Mouse (Mus musculus) limb, embryonic 12.5 days (tissue): ENCODE measurements around the gene Nfix. TPM values are rescaled to one million over a fixed set of nuclear protein-coding genes. Genes with fewer than 3 reads are reported as not detected.

Source experiments
- ATAC-seq: fragments of 200-750 bp; cut with Nextera tagmentation; 2 replicates; pipeline ENCODE4 v1.8.0; 2017; ENCODE audit warnings: low read depth, moderate TSS enrichment; ENCODE audit not compliant: insufficient number of reproducible peaks, insufficient read depth, low FRiP score, low TSS enrichment
- H3K27ac ChIP-seq: fragments of 300-500 bp; sonication (generic); 2 replicates; pipeline ENCODE4 v1.5.1; 2016; ENCODE audit warnings: mild to moderate bottlenecking, moderate library complexity
- H3K27me3 ChIP-seq: fragments of 300-500 bp; sonication (generic); 2 replicates; pipeline ENCODE4 v1.6.1; 2016; ENCODE audit warnings: mild to moderate bottlenecking, moderate library complexity
- H3K36me3 ChIP-seq: fragments of 300-500 bp; sonication (generic); 2 replicates; pipeline ENCODE4 v1.6.1; 2016; ENCODE audit warnings: mild to moderate bottlenecking, moderate library complexity
- H3K4me1 ChIP-seq: fragments of 300-500 bp; sonication (generic); replicated peaks from 2 replicates; pipeline ENCODE4 v1.6.1; 2016
- H3K4me2 ChIP-seq: fragments of 300-500 bp; sonication (generic); 2 replicates; pipeline ENCODE4 v1.6.1; 2016; ENCODE audit warnings: mild to moderate bottlenecking, moderate library complexity
- H3K4me3 ChIP-seq: fragments of 300-500 bp; sonication (generic); replicated peaks from 2 replicates; pipeline ENCODE4 v1.5.1; 2016; ENCODE audit warnings: mild to moderate bottlenecking
- H3K9ac ChIP-seq: fragments of 300-500 bp; sonication (generic); replicated peaks from 2 replicates; pipeline ENCODE4 v1.6.1; 2016; ENCODE audit warnings: mild to moderate bottlenecking, moderate library complexity
- H3K9me3 ChIP-seq: fragments of 300-500 bp; sonication (generic); 2 replicates; pipeline ENCODE4 v1.6.1; 2016; ENCODE audit warnings: mild to moderate bottlenecking, moderate library complexity
- WGBS: fragments of 180-500 bp; shearing (Covaris S2); methylation state at CpG from one replicate; pipeline ENCODE4 v1.1.7; 2016; 5-methylcytosine and 5-hydroxymethylcytosine counted together
- polyA plus RNA-seq: library from polyadenylated mRNA; unstranded; fragments of >200 nt; fragmentation: Nextera tagmentation; extraction: Ambion mirVana; gene quantifications from 2 replicates; pipeline ENCODE4 v1.2.1, GENCODE M21; 2016

Gene Nfix
- polyA plus RNA-seq, 1 experiment from 2014 or later: 14.5 TPM

DNA sequence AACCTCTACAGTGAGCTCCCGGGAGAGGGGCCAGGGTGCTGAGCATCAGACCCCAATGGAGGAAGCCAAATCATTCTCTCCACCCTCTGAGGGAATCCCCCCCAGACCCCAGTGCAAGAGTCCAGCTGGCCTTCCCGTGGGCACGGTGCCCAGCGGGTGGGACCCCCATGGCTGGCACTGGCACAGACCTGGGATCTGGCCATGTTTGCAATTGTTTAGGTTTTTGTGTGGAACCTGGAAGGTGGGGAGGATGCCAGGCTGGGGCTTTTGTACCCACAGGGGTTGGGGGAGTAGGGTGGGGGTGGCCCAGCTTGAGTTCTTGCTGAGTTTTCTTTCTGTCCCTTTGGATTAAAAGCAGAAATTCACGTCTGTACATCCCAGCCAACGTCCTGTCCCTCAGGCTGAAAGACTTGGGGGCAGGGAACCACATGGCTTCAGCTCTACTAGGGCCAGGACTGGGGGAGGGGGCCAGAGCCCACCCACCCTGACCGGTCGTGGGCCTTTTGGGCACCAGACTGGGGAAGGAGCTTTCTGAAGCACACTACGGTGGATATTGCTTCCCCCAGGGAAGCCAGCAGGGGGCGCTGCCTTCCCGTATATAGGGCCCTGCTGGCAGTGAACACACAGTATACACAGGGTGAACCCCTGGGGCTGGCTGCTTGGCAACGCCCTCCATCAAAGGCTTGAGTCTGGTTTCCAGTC is 91.2 kb downstream of the Nfix start:
- no peak overlapping the region for H3K9ac ChIP-seq
- peaks cover 93% of the 10 kb centered on the region for H3K4me1 ChIP-seq
- WGBS: 17% methylated on average over 12 of the region's 12 CpGs
- H3K9me3 ChIP-seq: no peaks in the 10 kb centered on the region
- H3K4me3 ChIP-seq: no peak overlapping the region
- no peak overlapping the region for H3K27ac ChIP-seq
- H3K36me3 ChIP-seq: peaks cover 24% of the 10 kb centered on the region
- H3K4me2 ChIP-seq: no peak overlapping the region
- peak; percentile 33; the same call in 1 of the 2 replicates for ATAC-seq
- peaks cover 47% of the 10 kb centered on the region for H3K27me3 ChIP-seq

DNA sequence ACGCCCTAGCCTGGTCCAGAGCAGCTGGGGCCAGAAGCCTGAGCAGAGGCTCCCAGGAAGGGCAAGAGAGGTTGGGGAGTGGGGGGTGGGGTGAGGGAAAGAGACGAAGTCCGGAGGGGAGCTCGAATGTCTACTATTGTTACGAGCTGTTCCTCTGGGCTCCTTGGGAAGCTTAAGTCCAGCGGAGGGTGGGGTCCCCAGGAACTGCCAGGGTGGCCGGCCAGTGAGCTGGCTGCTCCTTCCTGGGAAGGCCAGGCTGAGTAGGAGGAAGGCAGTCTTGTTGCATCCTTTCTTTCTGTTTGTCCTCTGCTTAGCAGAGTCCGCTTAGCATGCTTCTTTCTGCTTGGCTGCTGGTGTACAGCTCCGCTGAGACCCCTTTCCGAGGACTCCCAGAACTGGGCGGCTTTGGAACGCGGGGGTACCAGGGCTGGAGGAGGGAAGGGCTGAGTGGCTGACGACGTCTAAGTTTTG is 92.0 kb downstream of the Nfix start:
- WGBS: 9% methylated on average over 15 of the region's 15 CpGs
- peaks cover 55% of the 10 kb centered on the region for H3K27me3 ChIP-seq

DNA sequence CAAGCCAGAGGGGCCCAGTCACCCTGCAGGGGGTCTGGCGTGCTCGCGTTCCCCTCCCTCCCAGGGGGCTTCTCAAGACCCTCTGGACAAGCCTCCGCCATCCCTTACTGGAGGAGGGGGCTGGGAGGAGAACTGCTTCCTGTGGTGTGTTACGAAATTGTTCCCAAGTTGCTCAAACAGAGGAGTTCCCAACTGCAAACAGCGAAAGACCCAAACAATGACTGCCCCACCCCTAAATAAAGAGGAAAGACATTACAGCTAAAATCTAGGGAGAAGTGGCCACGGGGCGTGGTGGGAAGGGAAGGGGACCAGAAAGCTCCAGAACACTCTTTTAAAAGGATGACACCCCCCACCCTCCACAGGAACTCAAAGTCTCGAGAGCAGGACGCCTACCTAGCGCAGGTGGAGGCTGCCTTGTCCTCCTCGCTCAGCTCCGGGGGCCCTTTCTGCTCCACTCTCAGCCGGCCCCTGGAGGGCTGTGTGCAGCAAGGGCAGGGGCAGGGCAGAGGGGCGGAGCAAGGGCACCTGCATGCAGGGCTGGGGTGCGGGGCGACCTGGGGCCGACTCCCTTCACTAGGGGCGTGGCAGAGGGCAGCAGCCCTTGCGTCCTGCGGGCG is 92.8 kb downstream of the Nfix start:
- ATAC-seq: no peak
- Histone ChIP-seq H3K4me2 (peak overlapping the region; percentile 49), H3K27ac (peak overlapping the region; percentile 56; the same call in 1 of the 2 replicates), H3K9me3 (no peaks in the 10 kb centered on the region), H3K36me3 (peaks cover 20% of the 10 kb centered on the region; the same call in 1 of the 2 replicates), H3K27me3 (peaks cover 62% of the 10 kb centered on the region), H3K9ac (peak overlapping the region; percentile 23; the same call in 1 of the 2 replicates), H3K4me3 (peak overlapping the region; percentile 26; the same call in 1 of the 2 replicates), H3K4me1 (peaks cover 82% of the 10 kb centered on the region)
- 3% methylated on average over 22 of the region's 22 CpGs for WGBS

More for the DNA sequence above, 92.0 kb downstream of the Nfix start:
- Histone ChIP-seq H3K27ac (peak overlapping the region; percentile 53; the same call in 1 of the 2 replicates), H3K4me1 (peaks cover 88% of the 10 kb centered on the region), H3K36me3 (peaks cover 20% of the 10 kb centered on the region; the same call in 1 of the 2 replicates), H3K9me3 (no peaks in the 10 kb centered on the region), H3K9ac (peak overlapping the region; percentile 23; the same call in 1 of the 2 replicates), H3K4me3 (0 out of 2 replicates have a peak overlapping the region, but pooled peaks have one; percentile 26), H3K4me2 (peak overlapping the region; percentile 49)
- no peak for ATAC-seq

DNA sequence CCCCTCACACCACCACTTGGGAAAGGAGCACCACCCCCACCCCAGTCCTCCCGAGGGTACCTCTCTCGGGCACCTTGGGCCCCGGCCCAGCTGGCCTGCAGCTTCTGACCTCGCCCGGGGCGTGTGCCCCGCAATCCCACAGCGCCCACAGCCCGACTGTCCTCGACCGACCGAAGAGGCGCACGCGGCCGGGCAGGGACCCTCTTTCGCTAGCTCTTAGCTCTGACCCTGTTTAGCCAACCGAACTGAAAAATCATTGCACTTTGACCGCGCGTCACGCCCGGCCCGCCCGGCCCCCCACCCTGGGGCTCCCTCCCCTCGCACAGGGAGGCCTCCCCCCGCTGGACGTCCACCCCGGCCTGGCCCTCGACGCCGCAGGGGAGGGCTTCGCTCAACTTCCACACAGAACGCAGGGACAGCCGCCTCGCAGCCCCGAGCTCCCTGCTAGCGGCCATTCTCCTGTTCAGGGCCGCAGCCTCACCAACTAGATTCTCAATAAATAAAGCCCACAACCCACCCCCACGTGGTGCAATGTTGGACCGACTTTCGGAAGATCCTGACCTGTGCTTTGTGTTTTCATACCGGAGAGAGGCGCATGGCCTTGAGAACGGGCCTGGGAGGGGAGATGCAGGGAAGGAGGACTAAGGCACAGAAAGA is 93.4 kb downstream of the Nfix start:
- Histone ChIP-seq H3K36me3 (peaks cover 20% of the 10 kb centered on the region; the same call in 1 of the 2 replicates), H3K27me3 (peaks cover 69% of the 10 kb centered on the region), H3K9me3 (no peaks in the 10 kb centered on the region), H3K4me3 (peak overlapping the region; percentile 26), H3K27ac (peak overlapping the region; percentile 56; the same call in 1 of the 2 replicates), H3K9ac (peak overlapping the region; percentile 55), H3K4me1 (peaks cover 82% of the 10 kb centered on the region), H3K4me2 (peak overlapping the region; percentile 49)
- ATAC-seq: no peak
- 3% methylated on average over 45 of the region's 45 CpGs for WGBS

DNA sequence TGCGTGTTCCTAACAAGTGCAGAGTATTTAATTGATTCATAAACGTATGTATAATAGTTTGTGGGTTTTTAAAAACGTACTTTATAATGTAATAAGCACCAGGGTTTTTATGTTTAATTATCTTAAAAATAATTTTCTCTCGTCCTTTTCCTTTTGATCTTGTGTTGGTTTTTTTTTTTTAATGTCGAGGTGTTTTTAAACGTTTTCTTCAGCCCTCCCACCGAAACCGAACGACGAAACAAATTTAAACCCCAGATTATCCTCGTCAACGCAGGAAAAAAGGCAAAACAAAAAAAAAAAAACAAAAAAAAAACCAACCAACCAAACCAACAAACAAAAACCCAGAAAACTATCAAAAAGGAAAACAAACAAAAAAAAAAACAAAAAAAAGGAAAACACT is 94.2 kb downstream of the Nfix start:
- H3K9me3 ChIP-seq: no peaks in the 10 kb centered on the region
- peak overlapping the region; percentile 49 for H3K4me2 ChIP-seq
- H3K27me3 ChIP-seq: peaks cover 76% of the 10 kb centered on the region
- peaks cover 82% of the 10 kb centered on the region for H3K4me1 ChIP-seq
- WGBS: 2% methylated on average over 12 of the region's 12 CpGs
- peak overlapping the region; percentile 27 for H3K4me3 ChIP-seq
- no peak for ATAC-seq
- no peak overlapping the region for H3K9ac ChIP-seq
- peaks cover 16% of the 10 kb centered on the region; the same call in 1 of the 2 replicates for H3K36me3 ChIP-seq
- H3K27ac ChIP-seq: no peak overlapping the region

DNA sequence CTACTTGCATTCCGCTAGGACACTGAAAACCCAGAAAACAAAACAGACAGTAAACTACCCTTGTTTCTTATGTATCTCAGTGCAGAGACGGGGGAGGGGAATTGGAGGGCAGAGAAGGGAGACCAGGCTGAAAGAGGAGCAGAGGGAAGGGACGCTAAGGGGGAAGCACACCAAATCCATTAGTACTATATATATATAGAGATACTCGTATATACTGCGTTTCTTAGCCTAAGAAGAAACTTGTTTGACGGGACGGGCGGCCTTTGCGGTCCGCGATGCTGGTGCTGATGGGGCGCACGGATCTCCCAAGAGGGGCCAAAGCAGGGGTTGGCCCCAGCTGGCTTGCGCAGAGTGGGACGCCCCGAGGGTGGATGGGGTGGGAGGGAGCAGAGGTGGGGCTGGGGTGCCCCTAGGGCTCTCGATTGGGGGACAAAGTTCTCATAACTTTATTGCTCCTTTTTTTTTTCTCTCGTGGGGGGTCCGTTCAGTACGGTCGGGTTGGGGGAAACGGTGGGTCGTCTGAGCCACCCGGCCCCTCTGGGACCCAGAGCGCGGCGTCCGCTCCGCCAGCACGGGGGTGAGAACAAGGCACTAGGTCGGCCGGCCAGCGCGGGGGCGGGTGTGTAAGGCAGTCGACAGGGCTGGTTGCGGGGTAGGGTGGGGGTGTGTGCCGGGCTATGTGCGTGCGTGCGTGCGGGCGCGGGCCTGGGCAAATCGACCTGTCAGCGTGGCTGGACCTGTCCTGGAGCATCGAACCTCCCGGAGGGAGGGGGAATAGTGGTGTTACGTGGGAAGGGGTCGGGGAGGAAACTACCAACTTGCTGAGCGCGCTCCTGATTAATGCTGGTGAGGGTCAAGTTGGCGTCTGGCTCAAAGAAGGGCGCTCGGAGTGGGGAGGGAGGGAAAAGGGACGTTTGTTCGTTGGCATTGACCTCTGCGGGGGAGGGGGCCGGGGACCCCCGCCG is 95.0 kb downstream of the Nfix start:
- H3K4me1 ChIP-seq: peaks cover 80% of the 10 kb centered on the region
- peaks cover 77% of the 10 kb centered on the region for H3K27me3 ChIP-seq
- ATAC-seq: no peak
- peak overlapping the region; percentile 27 for H3K4me3 ChIP-seq
- WGBS: 2% methylated on average over 61 of the region's 61 CpGs
- H3K36me3 ChIP-seq: peaks cover 15% of the 10 kb centered on the region
- no peak overlapping the region for H3K9ac ChIP-seq
- H3K27ac ChIP-seq: no peak overlapping the region
- peak overlapping the region; percentile 49 for H3K4me2 ChIP-seq
- H3K9me3 ChIP-seq: no peaks in the 10 kb centered on the region

DNA sequence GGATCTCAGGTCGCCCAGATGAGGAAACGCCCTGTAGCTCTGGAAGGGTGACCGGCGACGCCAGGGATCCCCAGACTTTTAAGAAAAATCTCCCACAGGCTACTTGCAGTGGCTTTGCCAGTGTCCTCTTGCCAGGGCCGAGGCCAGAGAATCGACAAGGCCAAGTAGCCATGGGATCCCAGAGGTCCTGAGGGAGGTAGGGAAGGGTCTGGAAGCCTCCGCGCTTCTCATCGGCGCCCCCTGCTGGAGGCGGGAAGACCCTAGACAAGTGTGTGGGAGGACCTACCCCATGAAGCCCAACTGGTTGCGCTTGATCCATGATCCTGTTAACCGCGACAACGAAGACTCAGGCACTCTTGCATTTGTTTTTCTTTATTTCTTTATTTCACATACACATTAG is 95.8 kb downstream of the Nfix start:
- WGBS: under 1% methylated on average over 16 of the region's 16 CpGs
- Histone ChIP-seq H3K4me2 (peak overlapping the region; percentile 49), H3K4me1 (peaks cover 74% of the 10 kb centered on the region), H3K9me3 (no peaks in the 10 kb centered on the region), H3K27ac (peak overlapping the region; percentile 29; the same call in 1 of the 2 replicates), H3K36me3 (peaks cover 21% of the 10 kb centered on the region), H3K4me3 (peak overlapping the region; percentile 27), H3K27me3 (peaks cover 77% of the 10 kb centered on the region), H3K9ac (no peak overlapping the region; the same call in 1 of the 2 replicates)
- ATAC-seq: no peak

DNA sequence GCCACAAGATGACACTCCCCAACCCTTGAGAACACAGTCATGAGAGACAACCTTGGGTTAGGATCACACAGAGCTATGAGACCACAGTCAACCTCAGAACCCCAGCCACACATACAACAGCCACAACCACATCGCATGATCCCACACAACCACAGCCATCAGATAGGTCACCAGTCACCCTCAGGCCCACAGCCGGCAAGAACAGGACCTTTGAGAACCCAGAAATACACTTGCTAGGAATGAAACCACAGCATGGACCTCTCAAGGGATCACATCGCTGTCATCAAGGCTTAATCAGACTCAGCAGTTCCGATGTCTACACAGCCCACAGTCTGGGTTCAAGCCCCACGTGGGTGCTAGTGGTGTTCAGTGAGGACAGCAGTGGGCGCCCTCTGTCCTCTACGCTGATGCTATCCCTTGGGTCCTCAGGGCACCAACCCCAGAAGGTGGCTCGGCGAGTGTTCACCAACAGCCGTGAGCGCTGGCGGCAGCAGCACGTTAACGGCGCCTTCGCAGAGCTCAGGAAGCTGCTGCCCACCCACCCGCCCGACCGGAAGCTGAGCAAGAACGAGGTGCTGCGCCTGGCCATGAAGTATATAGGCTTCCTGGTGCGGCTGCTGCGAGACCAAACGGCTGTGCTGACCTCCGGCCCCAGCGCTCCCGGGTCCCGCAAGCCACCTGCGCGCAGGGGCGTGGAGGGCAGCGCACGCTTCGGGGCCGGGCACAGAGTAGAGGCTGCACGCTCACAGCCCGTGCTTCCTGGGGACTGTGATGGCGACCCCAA is 96.5 kb downstream of the Nfix start:
- Histone ChIP-seq H3K4me1 (peaks cover 67% of the 10 kb centered on the region), H3K9ac (no peak overlapping the region; the same call in 1 of the 2 replicates), H3K27me3 (peaks cover 73% of the 10 kb centered on the region), H3K4me2 (peak overlapping the region; percentile 49), H3K27ac (peak overlapping the region; percentile 29; the same call in 1 of the 2 replicates), H3K4me3 (peak overlapping the region; percentile 27), H3K36me3 (peaks cover 24% of the 10 kb centered on the region), H3K9me3 (no peaks in the 10 kb centered on the region)
- ATAC-seq: no peak
- 8% methylated on average over 38 of the region's 38 CpGs for WGBS

DNA sequence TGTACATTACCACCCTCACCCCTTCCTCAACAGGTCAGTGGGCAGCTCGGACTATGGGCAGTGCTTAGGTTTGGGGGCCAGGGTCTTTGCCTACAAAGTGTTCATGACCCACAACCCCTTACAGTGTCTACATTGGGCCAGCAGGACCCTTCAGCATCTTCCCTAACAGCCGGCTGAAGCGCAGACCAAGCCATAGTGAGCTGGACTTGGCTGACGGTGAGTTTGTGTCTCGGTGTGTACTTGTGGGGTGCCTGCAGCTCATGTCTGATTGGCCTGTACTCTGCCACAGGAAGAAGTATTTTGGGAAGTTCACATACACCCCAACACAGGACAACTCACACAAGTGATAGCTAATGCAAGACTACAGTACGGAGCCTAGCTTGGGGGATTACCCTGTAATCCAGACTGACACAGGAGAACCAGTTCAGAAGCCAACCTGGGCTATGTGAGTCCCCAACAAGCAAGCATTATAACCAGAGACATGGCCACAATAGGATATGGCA is 97.1 kb downstream of the Nfix start:
- Histone ChIP-seq H3K4me3 (peak overlapping the region; percentile 19; the same call in 1 of the 2 replicates), H3K9me3 (no peaks in the 10 kb centered on the region), H3K4me1 (peaks cover 63% of the 10 kb centered on the region), H3K27me3 (peaks cover 66% of the 10 kb centered on the region), H3K9ac (no peak overlapping the region), H3K27ac (0 out of 2 replicates have a peak overlapping the region, but pooled peaks have one; percentile 31), H3K36me3 (peaks cover 27% of the 10 kb centered on the region), H3K4me2 (peak overlapping the region; percentile 13)
- WGBS: 79% methylated on average over 6 of the region's 6 CpGs
- no peak for ATAC-seq
